Mouse (Mus musculus): ENCODE measurements at regions not wholly inside any gene's neighbourhood (a gene's known extent, or its start where the extent isn't known, plus 50 kb on each side); places are given as distances from the start of the nearest gene placed in this dataset.

DNA sequence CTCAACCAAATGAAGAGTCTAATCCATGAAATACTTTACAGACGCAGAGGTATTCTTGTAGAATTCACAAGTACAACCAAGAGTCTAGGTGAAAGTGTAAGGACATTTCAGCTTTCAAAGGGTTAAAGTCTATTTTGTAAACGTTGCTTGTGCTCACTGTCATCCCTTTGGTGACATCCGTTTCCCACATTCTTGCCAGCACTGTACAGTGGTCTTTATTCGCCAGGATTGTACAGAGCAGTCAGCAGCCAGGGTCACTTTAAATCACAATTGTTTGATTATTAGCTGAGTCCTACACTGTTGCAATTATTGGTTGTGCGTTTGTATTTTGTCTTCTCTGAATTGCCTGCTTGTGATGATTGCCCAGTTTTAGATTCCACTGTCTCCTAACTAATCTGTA, 427.3 kb upstream of the Rgma start:
- DNase-seq: no peak

DNA sequence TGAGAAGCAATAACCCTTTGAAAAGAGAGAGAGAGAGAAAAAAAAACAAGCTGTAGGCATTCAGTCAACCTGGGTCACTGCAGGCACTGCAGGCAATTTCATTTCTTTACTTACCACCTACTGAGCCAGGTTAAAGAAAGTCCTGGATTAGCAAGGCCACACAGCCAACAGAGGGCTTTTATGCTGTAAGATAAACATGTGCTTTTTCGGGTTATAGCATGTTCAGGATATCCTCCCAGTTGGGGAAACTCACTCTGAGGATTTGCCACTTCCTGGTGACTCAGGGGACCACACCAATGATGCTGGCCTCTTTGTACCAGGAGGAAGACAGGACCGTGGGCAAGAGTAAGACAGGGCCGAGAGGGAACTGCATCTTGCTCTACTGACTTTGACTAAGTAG, 426.6 kb upstream of the Rgma start:
- DNase-seq: no peak

DNA sequence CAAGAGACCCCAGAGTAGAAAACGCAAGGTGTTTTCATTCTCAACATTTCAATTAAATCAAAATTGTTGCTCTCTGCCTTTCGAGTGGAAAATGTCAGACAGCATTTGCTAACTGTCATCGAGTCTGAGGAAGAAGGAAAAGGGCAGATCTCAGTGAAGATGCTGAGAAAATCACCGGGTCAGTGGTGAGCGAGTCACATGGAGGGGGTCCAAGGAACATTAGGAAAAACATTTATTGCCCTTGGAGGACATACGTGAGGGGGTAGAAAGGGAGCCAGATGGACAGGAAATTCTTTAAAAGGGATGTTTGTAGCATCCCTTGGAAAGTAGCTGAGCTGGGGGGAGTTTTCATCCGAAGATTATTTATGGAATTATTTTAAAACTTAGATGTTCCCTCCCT, 425.4 kb upstream of the Rgma start:
- DNase-seq: no peak

DNA sequence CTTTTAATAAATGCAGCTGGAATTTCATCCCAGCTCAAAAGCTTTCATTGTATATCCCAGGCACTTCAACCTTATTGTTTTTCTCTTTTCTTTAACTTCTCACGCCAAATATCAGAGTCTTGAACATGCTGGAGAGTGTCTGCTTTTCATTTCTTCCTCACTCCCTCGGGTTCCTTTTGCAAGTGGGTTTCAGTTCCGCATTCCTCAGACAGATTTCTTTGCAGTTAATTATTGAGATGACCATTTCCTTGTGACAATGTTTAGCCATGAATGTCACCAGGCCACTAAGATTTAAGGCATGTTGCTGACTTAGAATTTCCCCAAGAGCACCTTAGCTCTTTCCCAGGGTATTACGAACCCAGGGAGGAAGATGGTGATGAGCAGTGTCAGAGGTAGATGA, 417.6 kb upstream of the Rgma start:
- no peak for DNase-seq

DNA sequence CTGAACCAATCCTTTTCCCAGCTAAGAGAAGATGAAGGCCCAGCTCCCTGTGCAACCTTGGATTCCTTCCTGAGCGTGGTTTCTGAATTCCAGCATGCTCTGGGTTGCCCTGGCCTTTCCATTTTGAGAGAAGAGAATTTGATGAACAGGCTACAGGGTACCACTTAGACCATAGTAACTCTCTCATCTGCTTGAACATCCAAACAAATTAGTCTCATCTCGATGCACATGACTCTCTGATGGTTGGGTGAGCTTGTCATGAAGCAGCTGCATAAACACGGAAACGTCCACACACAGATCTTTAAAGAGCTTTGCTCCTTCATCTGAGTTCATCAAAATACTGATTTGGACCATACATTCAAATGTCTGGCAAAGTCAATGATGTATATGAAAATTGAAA, 414.0 kb upstream of the Rgma start:
- DNase-seq: no peak

DNA sequence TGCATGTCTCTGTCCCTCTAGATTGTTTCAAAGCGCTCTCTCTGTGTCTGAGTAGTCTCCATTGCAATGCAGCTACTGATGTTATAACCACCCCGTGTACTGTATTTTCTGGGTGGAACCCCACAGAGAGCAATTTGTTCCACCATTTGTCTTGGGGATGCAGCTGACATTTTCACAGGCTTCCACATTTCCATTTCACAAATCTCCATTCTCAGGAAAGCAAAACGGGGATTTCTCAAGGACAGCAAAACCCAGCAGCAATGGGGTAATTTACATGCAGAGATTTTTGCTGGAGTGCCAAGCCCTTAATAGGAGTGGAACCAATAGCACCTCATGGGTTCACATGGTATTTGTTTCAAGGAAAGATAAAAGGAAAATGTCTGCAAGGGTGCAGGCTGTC, 412.5 kb upstream of the Rgma start:
- DNase-seq: no peak

DNA sequence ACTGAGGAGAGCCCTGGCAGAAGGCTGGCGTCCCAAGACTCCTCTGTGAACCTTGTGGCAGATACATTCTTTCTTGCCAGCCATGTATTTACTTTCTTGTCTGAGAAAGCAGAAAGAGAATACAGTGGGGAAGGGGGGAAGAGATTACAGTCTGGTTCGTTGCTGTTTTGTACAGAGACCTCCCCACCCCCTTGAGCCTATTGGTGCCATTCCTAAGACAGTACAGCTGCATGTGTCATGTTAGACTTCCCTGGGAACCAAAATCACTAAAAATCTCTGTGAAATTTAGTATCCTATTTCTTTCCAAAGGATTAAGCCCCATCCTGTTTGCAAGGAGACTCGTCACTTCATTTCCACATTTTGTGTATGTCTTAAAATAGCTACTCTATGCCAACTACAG, 411.4 kb upstream of the Rgma start:
- DNase-seq: no peak

DNA sequence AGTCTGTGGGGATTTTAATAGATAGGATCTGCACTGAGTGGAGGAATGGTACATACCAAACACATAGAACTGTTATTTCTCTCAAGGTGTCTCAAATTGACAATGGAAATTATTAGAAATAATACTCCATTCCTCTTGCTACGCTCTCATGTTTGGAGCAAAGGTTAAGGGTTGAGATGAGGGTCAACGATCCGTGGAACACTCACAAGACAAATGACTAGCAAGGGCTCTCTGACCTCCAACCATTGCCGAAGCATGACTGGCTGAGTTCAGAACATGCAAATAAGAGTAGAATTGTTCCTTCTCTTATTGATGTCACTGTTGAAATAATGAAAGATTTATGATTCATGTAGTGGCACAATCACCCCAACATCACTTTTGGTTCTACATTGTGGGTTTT, 407.1 kb upstream of the Rgma start:
- DNase-seq: no peak

DNA sequence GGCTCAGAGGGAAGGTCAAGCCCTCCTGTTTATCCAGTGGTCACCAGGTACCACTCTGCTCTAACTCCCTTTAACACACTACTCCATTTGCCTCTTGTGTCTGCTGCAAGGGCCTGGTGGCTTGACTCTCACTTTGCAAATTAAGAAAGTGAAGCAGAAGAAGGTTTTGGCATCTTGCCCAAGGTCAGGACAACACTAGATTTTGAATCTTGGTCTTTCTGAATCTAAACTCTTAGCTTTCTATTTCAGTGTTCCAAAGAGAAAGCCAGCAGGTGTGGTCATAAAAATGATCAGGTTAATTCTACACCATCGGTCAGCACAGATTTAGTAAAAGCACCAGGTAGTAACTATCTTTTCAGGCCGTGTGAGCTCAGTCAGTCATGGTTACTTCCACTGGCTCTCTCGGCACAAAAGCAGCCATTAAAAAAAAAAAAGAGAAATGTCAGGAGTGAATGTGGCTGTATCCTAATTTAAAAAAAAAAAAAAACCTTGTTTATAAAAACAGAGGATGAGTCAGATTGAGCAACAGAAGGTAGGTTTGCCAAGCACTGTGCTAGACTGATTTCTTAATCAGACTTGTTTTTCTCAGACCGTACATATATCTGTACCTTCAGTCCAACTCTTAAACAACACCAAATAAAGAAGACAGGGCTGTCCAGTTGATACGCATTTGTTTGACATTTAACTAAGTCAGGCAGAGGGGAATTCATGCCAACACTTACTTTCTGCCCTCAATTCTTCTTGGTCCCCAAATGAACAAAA, 403.6 kb upstream of the Rgma start:
- no peak for DNase-seq

DNA sequence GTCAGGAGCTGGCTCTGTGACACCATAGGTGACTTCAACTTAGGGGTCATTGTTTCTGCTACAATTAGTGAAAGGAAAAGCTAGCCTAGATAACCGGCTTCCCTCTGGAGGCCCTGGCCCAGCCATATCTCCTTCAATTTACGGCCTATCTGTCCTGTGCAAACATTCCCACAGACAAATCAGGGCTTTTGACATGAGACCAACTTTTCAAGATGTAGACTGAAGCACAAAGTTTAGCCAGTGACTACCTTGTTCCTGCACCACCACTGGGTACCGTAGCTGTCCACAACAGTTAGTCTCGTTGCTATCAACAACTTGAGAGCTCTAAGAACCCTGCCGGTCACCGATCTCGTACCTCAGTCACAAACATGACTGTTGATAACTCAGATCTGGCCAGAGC, 402.9 kb upstream of the Rgma start:
- DNase-seq: no peak

DNA sequence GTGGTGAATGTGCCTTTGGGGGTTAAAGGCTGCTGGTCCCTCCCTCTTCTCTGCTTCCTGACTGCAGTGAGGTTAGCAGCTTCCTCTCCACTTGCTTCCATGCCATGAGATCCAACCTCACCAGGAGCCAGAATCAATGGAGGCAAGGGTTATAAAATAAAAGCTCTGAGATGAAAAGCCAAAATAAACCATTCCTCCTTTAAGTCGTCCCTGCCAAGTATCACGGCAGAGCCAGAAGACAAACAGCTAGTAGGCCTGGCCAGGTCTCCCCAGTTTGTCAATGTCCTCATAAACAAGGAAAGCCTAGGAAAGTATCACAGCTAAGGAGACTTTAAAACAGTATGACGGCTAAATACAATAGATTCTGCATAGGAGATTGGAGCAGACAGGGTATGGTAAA, 401.5 kb upstream of the Rgma start:
- no peak for DNase-seq

DNA sequence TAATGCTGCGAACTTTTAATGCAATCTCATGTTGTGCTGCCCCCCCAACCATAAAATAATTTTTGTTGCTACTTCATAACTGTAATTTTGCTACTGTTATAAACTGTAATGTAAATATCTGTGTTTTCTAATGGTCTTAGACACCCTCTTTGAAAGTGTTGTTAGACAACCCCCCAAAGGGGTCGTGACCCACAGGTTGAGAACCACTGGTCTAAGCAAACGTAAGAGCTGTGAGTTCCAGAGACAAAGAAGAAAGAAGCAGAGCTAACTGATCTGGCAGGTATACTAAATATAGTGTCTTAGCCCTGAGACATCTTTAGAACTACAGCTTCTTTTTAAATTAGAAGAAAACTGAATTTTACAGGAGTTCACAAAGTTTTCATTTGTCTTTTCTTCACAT, 400.9 kb upstream of the Rgma start:
- DNase-seq: no peak

DNA sequence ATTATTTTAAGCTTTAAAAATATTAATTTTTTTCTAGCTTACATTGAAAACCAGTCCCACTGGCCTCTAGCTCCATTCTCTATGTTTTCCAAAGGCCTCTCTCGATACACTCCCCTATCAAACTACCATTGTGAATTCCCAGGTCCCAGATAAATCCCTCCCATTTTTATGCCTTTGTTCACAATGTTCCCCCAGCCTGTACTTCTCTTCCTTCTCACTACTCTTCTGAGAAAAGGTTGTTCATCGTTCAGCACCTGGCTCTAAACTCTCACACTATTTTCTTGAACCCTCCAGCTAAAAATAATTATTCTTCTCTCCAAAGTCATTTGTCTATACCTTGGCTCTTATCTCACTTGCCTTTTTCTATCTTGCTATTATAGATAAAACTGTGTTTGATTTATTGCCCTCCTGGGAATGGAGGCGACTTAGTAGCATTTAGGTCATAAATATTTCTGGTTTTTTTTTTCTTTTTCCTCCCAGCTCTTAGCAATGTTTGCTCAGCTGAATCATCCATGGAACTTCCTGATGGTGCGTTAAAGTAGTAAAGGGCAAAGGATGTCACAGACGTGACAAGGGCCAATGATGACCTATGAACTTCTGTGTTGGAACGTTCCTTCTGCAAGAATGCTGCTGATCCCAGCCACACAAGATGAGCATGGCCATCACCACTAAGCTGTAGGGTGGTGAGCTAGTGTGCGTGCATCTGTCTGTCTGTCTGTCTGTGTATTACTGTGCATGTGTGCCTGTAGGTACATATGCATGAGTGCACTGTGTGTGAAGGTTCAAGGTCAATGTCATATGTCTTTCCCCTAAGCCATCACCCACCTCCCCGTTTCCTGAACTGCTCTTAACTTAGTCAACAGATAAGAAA, 384.5 kb upstream of the Rgma start:
- DNase-seq: no peak

DNA sequence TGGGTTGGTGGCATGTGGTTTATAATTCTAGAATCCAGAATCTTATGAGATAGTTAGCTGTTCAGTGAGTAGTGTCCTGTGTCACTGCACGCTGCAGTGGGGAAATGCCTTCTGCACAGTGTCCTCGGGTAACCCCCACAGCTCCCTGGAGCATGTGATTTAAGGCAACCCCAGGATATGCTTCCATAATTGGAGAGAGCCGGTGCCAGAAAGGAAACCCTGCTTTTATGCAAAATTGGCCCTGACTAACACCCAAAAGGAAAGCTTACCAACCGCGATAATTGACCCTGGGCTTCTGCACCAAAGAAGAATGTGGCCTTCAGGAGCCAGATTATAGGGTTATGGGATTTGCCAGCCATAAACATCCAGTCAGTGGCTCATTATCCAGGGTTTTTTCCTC, 376.9 kb upstream of the Rgma start:
- DNase-seq: no peak

DNA sequence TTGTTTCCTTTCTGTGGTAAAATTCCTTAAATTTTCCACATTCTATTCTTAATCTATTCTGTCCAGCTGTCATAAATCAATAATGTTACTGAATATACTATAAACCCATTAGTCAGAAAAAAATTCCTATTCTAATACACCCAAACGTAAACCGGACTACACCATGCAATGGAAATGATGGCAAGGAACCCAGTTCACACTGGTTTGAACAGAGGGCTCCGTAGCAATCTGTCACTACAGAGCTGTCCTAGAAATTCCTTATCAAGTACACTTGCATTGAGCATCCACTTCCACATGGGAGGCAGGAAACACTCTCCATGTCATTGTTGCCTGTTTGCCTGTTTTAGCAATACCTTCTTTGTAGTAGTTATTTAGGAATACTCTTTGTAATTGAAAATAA, 356.2 kb upstream of the Rgma start:
- no peak for DNase-seq

DNA sequence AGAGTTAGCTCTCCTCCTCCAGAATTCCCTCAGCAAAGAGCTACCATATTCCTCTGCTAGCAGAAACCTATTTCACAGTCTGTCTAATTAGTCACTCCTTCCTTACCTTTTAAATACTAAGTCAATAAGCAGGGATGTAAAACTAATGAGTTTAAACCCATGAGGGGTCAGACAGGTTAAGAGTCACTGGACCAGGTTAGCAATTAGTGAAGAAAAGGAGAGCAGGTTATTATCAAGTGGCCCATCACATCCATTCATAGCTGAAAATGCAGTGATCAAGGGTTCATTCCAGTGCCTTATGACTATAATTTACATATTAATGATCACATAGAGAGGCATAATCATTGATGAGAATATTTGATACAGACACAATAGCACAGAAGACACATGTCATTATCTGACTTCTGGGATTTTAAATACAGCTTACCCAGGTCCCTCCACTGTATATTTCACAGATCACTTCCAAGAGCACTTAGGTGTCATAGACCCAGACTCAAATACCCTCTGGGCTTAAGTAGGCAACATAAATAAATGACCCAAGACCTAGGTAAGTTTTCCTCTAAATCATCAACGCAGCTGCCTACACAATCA, 355.4 kb upstream of the Rgma start:
- no peak for DNase-seq

DNA sequence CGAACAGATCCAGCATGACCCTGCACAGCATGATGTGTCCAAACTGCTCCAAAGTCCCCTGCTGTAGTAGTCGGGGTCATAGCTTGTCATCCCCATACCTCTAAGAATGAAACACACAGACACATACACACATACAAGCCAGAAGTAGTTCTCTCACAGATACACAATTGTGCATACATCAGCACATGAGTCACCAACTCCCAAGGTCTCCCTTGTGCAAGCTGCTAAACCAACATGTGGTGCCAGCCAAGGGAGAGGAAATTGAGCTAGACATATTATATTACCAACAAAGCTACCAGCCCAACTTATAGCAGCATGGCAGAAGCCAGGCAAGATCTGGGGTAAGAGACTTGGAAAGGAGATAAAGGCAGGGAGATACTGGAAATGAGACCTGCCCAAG, 353.5 kb upstream of the Rgma start:
- no peak for DNase-seq

DNA sequence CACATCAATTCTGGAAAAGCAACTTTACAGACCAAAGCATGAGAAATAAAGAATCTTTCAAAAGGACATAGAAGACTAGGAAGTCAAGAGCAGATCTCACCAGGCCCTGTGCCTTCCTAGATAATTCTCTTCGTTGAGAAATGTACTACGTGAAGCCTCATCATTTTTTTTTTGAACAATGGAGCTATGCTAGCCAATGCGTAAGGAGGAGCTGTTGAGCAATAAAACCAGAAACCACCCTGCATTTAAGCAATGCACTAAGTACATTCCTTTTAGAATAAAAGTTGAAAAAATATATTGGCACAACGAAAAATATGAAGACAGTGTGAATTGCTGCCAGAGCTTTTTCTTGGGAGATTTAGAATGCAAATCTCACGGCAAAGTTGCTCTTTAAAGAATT, 349.7 kb upstream of the Rgma start:
- DNase-seq: no peak

DNA sequence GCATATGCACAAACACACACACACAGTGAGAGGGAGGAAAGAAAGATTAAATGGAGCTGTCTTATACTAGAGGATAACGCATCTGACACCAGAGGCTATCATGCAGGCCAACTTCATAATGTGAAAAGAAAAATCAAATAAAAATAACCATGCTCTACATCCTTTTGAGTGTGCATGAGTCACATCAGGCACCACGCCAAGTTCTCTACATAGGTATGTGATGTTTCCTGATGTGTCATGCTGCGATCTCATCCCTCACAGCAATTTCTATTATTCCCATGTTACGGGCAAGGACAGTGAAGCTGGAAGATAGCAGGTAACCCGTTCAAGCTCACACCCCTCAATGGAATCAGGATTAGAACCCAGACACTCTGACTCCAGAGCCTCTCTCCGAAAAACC, 346.4 kb upstream of the Rgma start:
- no peak for DNase-seq

DNA sequence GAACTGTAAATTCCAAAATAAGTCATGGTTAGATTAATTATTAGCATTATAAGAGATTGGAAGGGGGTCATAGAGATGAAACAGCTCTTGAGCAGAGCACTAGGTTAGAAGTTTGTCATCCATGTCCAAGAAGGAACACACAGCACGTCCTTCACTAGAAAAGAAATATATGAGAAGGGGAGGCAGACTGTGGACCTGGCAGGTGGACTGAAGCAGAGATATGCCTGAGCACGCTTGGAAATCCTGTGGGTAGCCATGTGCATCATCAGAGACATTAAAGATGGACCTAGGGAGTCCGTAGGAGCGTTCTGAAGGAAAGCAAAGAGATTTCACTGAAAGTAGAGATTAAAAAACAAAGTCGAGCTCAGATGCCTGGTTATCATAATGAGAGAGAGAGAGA, 343.9 kb upstream of the Rgma start:
- no peak for DNase-seq

DNA sequence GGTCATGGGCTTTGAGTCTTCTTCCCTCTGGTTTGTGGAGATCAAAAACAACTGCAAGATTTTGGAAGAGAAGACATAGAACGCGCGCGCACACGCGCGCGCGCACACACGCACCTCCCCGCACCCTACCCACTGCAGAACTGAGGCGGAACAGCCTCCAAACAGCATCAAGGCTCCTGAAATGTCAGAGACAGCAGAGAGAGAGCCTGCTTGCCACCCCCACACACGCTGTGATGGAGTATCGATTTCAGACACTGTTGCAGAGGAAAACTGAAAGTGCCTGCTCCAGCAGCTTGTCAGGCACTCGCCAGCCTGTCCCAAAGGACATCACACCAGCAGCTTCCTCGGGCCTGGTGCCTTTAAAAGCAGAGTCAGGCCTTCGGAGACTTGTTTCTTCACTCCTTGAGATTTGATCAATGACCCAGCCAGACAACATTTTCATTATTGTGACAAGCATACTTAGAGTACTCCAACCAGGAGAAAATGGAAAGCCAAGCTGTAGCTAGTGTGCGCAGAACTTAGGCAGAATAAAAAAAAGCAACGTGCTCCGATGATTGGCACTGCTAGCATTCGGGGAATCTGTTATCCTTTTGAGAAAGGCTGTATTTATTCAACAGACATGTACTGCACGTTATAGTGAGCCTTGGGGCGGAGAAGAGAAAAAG, 342.9 kb upstream of the Rgma start:
- no peak for DNase-seq

DNA sequence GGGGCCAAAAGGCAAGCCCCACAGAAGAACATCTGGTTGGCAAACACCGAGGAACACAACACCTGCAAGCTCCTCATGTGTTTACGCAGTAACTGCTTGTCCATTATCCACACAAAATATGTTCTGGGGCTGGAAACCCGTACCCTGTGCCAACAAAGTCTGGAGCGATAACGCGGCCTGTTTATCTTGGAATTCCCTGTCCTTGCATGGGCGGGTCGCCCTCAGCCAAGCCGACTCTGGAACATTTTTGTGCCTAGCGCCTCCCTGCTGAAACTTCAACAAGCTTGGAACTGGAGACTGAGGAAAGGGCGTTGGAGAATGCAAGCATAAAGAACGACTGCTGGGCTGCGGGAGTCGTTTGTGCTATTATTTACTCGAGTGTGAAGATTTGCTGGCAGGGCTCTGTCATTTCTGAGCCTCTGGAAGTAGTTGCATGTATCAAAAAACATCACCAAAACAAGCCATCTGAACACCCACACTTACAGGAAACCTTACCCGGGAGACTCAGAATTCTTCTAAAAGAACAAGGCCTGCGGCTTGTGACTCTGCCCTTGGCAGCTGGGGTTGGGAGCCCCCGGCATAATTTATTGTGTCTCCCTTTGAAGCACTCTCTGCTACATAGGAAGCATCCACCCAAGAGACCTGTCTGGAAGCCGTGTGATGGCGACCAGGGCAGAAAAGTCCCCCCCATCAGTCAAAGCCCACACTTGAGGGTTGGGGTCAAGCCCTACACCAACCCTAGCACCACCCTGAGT, 338.3 kb upstream of the Rgma start:
- no peak for DNase-seq

DNA sequence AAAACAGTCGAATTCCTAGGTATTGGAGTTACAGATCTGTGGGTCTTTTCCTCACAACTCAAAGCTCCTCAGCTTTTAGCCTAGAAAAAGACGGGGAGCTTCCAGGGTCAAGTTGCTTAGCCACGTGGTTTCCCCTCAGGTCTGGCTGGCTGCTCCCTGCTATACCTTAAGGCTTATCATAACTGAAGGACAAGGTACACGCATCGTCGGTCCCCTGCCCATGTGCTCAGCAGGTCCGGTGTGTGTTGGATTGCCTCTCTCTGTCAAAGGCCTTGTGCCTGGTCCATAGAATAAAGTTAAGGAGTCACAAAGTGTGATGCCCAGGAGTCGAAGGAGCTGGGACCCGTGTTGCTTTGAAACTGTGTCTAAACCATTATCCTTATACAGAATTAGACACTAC, 337.7 kb upstream of the Rgma start:
- no peak for DNase-seq

All from thymus, adult 18-20 months (tissue).